Mouse (Mus musculus) c-Kit-negative CD71-positive TER-119-positive erythroid progenitor cells, embryonic 14.5 days (primary cell): ENCODE results near the gene Mybph.
"Not testable (repeated sequence)": the region's sequence is repeated elsewhere in the genome, so short reads cannot be mapped to it uniquely, and the experiment has no call there.

ENCODE experiments used
- DNase-seq: peaks from one replicate; pipeline ENCODE4 v3.0.0-alpha.2; 2013; ENCODE audit warnings: low read depth, low spot score

Mybph gene

GRCm38 (mm10) chr1:134232778-134233531 lies 39.7 kb downstream of the Mybph start:
- no peak for DNase-seq

DNA sequence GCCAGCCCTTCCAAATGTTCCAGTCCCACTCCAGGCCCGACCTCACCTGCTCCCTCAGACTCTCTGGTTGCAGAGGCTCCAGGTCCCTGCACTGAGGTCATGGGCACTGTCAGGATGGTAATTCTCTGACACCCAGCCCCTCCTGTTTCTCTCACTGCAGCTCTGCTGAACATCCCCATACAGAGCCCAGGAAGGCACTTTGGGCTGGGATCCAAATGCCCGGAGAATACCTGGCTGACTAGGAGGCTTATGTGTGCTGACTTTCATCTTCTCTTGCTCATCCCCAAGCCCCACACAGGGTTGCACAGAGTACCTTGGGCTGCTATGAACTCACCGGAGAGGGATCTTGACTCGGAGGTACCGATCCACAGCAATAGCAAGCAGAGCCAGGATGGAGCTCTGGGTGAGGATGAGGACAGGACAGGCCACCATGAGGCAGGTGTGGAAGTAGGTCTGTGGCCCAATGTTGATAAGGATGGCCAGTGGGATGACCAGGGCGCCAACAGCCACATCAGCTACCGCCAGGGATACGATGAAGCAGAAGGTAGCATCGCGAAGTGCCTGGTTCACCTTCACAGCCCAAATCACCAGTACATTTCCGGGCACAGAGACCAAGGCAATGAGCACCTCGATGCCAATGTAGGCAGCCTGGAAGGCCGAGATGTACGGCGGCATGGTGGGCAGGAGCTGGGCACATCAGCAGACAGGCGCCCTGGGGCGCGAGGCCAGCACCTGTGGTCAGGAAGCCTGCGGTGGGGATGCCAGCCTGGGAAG lies 40.6 kb downstream of the Mybph start:
- no peak for DNase-seq

- no peak for DNase-seq
These were observed 41.5 kb downstream of the Mybph start for GRCm38 (mm10) chr1:134234455-134235390.

DNA sequence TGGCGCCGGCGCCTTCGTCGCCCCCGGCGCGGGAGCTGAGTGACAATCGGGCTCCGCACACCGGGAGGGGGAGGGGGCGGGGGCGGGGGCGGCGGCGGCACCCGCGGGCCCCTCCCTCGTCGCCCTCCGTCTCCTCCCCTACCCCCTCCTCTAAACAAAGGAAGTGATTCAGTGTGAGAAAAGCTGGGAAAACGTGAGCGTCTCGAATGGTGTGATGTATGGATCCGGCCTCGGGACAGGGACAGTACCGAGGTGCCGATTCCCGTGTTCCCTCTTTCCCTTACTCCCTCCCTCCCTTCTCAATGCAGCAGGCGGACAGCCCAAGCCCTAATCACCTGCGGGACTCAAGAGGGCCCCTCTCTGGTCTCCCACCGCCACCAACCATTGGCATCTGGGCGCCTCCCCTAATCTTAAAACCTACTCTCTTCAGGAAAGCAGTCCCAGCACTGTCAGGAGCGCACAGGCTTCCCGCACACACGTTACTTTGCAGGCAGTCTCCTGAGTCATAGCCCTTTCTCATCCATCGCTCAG lies 42.2 kb downstream of the Mybph start, which contains the start of gene Adora1:
Adora1 (minus strand) TSS at position 41 of the 531 bp plus-strand sequence.
- no peak for DNase-seq

GRCm38 (mm10) chr1:134236142-134236541 lies 42.9 kb downstream of the Mybph start:
- no peak for DNase-seq

DNA sequence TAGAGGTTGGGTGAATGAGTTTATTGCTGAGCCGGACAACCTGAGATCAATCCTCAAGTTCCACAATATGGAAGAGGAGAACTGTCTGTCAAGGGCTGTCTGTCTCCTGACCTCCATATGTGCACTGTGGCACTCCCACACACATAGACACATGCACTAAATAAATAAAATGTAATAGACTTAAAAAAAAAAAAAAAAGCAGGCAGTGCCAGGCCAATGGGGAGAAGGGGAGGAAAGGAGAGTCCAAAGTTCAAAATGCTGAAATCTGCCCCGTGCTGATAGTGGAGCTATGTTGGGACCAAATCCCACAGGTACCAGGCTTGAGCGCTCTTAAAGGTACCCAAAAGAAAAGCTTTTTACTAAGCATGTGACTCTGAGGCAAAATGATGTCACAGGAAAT lies 44.2 kb downstream of the Mybph start:
- DNase-seq = no peak

- no peak for DNase-seq
These were observed 47.5 kb downstream of the Mybph start for GRCm38 (mm10) chr1:134240701-134241100.

DNA sequence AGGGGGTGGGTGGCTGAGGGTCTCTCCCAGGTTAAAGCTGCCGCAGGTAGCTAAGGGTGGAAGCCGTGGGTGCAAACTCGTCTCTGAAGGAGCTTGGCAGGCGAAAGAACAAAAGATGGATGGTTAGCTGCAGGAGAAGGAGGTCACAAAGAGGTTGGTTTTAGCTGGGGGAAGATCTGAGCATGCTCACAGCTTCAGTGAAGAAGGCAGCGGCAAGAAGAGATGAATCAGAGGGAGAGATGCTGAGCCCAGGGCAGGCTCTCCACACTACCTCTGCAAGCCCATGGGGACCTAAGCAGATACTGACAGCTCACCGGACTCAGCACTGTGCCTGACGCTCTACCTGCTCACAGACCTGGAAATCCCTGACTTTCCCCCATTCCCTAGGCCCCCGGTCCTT lies 48.0 kb downstream of the Mybph start:
- DNase-seq = no peak

DNA sequence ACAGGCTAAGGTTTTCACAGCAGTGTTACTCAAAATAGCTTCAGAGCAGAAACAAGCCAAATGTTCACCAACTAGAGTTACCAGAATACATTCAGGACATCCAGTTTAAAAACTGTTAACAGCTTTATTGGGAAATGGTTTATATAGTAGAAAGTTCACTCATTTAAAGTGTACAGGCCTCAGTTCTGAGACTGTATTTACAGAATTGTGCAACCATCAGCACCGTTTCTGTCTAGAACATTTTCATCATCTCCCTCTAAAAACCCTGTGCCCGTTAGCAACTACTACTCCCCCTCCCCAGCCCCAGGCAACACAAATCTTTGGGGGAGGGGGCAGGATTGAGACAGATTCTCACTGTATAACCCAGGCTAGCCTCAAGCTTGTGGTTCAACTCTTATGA lies 49.0 kb downstream of the Mybph start:
- no peak for DNase-seq

DNA sequence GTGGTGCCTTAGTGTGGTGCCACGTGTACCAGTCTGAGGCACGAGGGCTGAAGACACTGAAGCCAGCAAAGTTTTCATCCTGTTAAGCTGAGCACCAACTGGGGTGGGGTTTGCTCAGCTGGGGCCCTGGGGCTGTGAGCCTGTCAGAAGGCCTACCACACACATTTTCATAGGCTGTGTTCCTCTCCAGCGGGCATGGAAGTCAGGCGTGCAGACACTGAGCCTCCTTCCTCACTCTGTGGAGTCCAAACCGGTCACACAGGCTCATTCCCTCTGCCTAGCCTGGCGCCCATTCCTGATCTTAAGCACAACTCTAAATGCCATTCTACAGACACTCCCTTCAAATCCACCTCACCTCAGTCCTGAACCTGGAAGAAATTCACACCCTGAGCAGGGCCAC lies 50.3 kb downstream of the Mybph start:
- DNase-seq = no peak

DNA sequence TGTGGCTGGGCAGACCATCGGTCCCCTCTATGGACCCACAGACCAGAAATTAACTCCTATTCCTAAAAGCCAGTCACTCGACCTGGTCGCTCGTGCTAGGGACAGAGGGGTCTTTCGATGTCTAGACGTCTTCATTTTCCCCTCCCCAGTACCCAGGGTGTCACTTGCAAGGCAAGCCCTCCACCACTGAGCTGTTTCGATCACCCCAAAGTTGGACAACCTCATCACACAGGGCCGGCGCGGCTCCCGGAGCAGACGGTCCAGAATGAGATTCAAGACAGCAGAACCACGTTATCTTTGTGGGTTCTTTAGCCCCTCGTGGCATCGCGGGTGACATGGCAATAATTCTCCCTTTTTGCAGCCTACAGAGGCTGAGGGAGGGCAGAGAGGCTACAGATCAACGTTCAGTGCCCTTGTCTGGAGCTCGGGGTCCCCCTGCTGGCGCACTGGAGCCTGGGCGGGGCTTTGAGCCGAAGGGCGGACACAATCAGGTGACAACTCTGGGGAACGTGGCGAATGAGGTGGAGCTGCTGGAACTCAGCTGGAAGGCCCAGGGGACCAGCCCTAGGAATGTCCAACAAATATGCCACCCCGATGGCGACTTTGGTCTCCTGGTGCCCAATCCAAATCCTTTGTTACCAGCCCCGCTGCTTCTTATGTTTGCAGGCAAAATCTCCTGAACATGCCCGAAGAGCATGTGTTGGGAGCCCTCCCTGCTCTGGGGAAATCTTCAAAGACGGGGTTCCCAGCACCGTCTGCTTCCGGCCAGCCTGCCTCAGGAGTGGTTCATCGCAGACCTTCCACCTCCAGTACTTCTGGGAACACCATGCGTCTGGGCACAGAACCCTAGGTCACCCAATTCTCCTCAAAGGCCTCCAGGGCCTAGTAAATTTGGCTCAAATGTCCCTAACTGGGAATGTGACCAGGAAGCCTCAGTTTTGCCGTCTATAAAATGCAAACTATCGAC lies 51.0 kb downstream of the Mybph start:
- DNase-seq = no peak

DNA sequence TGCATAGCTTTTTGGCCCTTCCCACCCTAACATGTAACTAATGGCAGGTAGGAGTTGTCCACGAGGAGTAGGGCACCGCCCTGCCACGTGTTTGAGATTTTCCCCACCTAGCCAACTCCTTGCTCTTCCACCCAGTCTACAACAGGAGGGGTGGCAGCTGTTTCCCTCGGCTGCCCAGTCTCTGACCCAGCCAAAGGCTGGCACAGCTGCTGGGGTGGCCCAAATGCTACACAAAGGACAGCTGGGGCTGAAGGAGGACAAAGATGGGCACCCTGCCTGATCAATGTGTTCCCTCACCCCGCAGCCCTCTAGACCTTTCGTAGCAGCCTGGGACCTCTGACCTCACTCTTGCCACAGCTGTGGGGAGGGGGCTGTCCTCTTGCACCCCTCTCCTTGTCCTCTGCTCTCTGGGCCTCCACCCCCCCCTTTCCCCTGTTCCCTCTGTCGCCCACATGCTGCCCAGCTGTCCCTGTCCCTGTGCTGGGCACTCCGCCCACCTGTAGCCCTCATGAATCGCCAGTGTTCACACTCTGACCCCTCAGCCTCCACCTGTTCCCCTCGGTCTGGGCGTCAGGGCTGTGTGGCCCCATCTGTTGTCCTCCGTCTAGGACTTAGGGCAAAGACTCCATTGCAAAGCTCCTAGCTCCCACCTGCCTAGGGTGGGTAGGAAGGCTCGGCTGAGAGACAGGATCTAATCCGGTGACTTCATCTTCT lies 51.9 kb downstream of the Mybph start:
- no peak for DNase-seq

- no peak for DNase-seq
These were observed 53.3 kb downstream of the Mybph start for GRCm38 (mm10) chr1:134246590-134246989.

- DNase-seq = not testable (repeated sequence)
These were observed 56.4 kb downstream of the Mybph start for GRCm38 (mm10) chr1:134249681-134250080.
